Mouse (Mus musculus): ENCODE results near the gene Colgalt1.

DNA sequence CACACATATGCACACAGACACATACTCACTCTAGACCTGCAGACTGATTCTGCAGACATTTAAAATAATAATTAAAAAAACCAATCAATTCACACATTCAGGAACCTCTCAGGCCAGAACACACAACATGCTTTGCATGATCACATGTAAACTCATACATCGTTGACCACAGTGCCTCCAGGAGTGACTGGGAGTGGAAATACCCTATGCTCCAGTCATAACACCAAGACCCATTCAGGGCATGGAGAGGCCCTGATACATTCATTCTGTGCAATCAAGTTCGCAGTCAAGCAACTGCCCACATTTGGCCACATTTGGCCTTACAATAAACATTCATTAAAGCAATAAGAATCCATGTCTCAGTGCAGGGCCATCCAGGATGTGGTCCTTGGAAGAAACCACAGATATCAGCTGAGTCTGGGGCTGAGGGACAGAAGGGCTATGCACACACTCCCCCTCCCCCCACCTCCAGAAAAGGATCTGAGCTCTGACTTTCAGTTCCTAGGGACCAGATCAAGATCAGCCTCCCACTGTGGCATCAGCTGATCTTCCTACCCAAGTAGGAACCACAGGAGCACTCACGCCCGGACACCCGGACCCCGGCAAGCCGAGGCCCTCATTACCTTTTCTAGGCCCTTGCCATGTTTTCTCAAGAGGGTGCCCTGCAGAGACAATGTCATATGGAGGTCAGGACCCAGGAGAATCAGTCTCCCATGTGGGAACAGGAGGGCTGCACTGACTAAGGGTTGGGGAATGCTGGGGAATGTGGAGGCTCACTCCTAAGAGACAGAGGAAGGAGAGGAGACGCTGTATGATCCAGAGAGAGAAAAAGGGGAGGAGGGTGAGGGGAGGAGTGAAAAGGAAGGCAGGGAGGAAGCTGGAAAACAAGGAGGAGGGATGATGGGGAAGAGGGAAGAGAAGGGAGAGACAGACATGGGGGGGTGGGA lies 26.6 kb downstream of the Colgalt1 start:
- no peak for TF ChIP-seq POLR2A (IDR thresholded peaks at IDR 0.05; ENCODE audit: control insufficient read depth, low read depth, low read length)
- TF ChIP-seq CTCF (IDR thresholded peaks at IDR 0.05; ENCODE audit: control insufficient read depth, insufficient read depth, insufficient replicate concordance, low read depth, low read length), result no peak

Measured in testis, adult 2 months (tissue).